Mouse (Mus musculus): ENCODE measurements around the gene Clasp1. TPM values are rescaled to one million over a fixed set of nuclear protein-coding genes. Genes with fewer than 3 reads are reported as not detected.
A peak's percentile ranks its signal among the peaks of the same experiment; 100 is the strongest.

Clasp1 gene
- polyA plus RNA-seq, 1 experiment from 2014 or later = 117 TPM

DNA sequence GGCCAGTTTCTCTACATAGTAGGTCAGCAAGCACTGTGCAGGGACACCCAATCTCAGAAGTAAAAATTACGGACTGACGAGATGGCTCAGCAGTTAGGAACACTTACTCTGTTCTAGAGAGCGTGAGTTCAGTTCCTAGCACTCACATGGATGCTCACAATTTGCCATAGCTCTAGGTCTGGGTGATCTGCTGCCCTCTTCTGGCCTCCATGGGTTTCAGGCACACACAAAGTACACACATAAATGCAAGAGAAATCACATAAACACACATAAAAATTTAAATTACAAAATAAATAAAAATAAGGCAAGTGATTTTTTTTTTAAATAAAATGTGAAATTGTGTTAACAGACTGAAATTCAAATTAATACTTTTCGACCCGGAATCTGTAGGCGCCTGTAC lies 77.2 kb downstream of the Clasp1 start:
- no peak overlapping the region for H3K4me3 ChIP-seq (ENCODE audit: control insufficient read depth in 1 of 2, insufficient read depth in 1 of 2, low read depth in 1 of 2, low read length in 2 of 2)
- H3K4me1 ChIP-seq (ENCODE audit: control insufficient read depth in 2 of 2, insufficient read depth in 2 of 2, low read length in 2 of 2) = no peaks in the 10 kb centered on the region; a peak in 1 of 4 replicates
- no peak overlapping the region for H3K4me2 ChIP-seq (ENCODE audit: low read length)
- H3K27ac ChIP-seq (replicated peaks in 1 of 2; ENCODE audit: control insufficient read depth in 1 of 2, insufficient read depth in 1 of 2, low read depth in 2 of 2, low read length in 2 of 2) = no peak overlapping the region
- H3K36me3 ChIP-seq (ENCODE audit: control insufficient read depth, insufficient read depth, low read length) = peaks cover 89% of the 10 kb centered on the region
- no peak overlapping the region for H3K9ac ChIP-seq (ENCODE audit: low read length)
- WGBS = 92% methylated on average over 6 of the region's 6 CpGs
- no peaks in the 10 kb centered on the region for H3K27me3 ChIP-seq (ENCODE audit: control insufficient read depth, insufficient read depth, low read length)
- H3K9me3 ChIP-seq (ENCODE audit: control insufficient read depth, low read length) = 0 out of 2 replicates have a peak, but pooled peaks cover 3% of the 10 kb centered on the region
- no peak for ATAC-seq (ENCODE audit: insufficient number of reproducible peaks, insufficient read depth, low FRiP score, low read depth)

DNA sequence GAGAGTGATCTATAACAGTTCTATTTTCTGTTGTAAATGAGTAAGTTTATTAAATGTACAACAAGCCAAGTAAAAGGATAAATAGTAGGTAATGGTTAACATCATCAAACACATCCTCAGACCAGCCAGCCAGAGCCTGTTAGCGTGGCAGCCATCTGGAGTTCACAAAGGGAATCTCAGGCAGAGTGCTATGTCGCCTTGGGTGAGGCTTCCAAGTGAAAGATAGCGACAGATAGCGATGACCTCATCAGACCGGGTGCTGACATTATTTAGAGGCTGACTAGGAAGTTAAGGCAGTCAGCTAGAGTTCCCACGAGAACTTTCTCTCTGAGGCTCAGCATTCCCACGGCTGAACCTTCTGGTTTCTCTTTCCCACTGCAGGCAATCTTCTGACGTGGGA lies 83.5 kb downstream of the Clasp1 start:
- Histone ChIP-seq H3K9me3 (ENCODE audit: control insufficient read depth, low read length) (no peaks in the 10 kb centered on the region), H3K27ac (replicated peaks in 1 of 2; ENCODE audit: control insufficient read depth in 1 of 2, insufficient read depth in 1 of 2, low read depth in 2 of 2, low read length in 2 of 2) (peak overlapping the region; percentile 1 to 41; a peak in 1 of 4 replicates), H3K4me2 (ENCODE audit: low read length) (no peak overlapping the region), H3K9ac (ENCODE audit: low read length) (no peak overlapping the region), H3K4me3 (ENCODE audit: control insufficient read depth in 1 of 2, insufficient read depth in 1 of 2, low read depth in 1 of 2, low read length in 2 of 2) (no peak overlapping the region), H3K36me3 (ENCODE audit: control insufficient read depth, insufficient read depth, low read length) (peaks cover 63% of the 10 kb centered on the region), H3K4me1 (ENCODE audit: control insufficient read depth in 2 of 2, insufficient read depth in 2 of 2, low read length in 2 of 2) (peaks cover 7 to 13% of the 10 kb centered on the region in 2 experiments), H3K27me3 (ENCODE audit: control insufficient read depth, insufficient read depth, low read length) (no peaks in the 10 kb centered on the region)
- no peak for ATAC-seq (ENCODE audit: insufficient number of reproducible peaks, insufficient read depth, low FRiP score, low read depth)
- 23% methylated on average over 8 of the region's 8 CpGs for WGBS

- H3K27ac ChIP-seq (replicated peaks in 1 of 2; ENCODE audit: control insufficient read depth in 1 of 2, insufficient read depth in 1 of 2, low read depth in 2 of 2, low read length in 2 of 2) = no peak overlapping the region
- no peak for ATAC-seq (ENCODE audit: insufficient number of reproducible peaks, insufficient read depth, low FRiP score, low read depth)
- 19% methylated on average over 4 of the region's 4 CpGs for WGBS
- H3K4me3 ChIP-seq (ENCODE audit: control insufficient read depth in 1 of 2, insufficient read depth in 1 of 2, low read depth in 1 of 2, low read length in 2 of 2) = no peak overlapping the region
- no peaks in the 10 kb centered on the region for H3K9me3 ChIP-seq (ENCODE audit: control insufficient read depth, low read length)
- peaks cover 20 to 46% of the 10 kb centered on the region in 2 experiments for H3K4me1 ChIP-seq (ENCODE audit: control insufficient read depth in 2 of 2, insufficient read depth in 2 of 2, low read length in 2 of 2)
- H3K4me2 ChIP-seq (ENCODE audit: low read length) = no peak overlapping the region
- no peaks in the 10 kb centered on the region for H3K27me3 ChIP-seq (ENCODE audit: control insufficient read depth, insufficient read depth, low read length)
- no peak overlapping the region for H3K9ac ChIP-seq (ENCODE audit: low read length)
- H3K36me3 ChIP-seq (ENCODE audit: control insufficient read depth, insufficient read depth, low read length) = peaks cover 28% of the 10 kb centered on the region
Observed at GRCm38 (mm10) chr1:118476919-118477318, 88.1 kb downstream of the Clasp1 start.

GRCm38 (mm10) chr1:118479246-118479645 lies 90.4 kb downstream of the Clasp1 start:
- no peaks in the 10 kb centered on the region for H3K9me3 ChIP-seq (ENCODE audit: control insufficient read depth, low read length)
- peak overlapping the region; percentile 46 for H3K4me2 ChIP-seq (ENCODE audit: low read length)
- no peaks in the 10 kb centered on the region for H3K27me3 ChIP-seq (ENCODE audit: control insufficient read depth, insufficient read depth, low read length)
- no peak overlapping the region for H3K4me3 ChIP-seq (ENCODE audit: control insufficient read depth in 1 of 2, insufficient read depth in 1 of 2, low read depth in 1 of 2, low read length in 2 of 2)
- peaks cover 9% of the 10 kb centered on the region; the same call in 1 of the 2 replicates for H3K36me3 ChIP-seq (ENCODE audit: control insufficient read depth, insufficient read depth, low read length)
- peak overlapping the region; percentile 53; the same call in 1 of the 2 replicates for H3K9ac ChIP-seq (ENCODE audit: low read length)
- H3K27ac ChIP-seq (replicated peaks in 1 of 2; ENCODE audit: control insufficient read depth in 1 of 2, insufficient read depth in 1 of 2, low read depth in 2 of 2, low read length in 2 of 2) = peak overlapping the region; percentile 85 to 93
- peaks cover 19 to 43% of the 10 kb centered on the region in 2 experiments for H3K4me1 ChIP-seq (ENCODE audit: control insufficient read depth in 2 of 2, insufficient read depth in 2 of 2, low read length in 2 of 2)
- WGBS = 17% methylated on average over 4 of the region's 4 CpGs
- peak; percentile 79 for ATAC-seq (ENCODE audit: insufficient number of reproducible peaks, insufficient read depth, low FRiP score, low read depth)

DNA sequence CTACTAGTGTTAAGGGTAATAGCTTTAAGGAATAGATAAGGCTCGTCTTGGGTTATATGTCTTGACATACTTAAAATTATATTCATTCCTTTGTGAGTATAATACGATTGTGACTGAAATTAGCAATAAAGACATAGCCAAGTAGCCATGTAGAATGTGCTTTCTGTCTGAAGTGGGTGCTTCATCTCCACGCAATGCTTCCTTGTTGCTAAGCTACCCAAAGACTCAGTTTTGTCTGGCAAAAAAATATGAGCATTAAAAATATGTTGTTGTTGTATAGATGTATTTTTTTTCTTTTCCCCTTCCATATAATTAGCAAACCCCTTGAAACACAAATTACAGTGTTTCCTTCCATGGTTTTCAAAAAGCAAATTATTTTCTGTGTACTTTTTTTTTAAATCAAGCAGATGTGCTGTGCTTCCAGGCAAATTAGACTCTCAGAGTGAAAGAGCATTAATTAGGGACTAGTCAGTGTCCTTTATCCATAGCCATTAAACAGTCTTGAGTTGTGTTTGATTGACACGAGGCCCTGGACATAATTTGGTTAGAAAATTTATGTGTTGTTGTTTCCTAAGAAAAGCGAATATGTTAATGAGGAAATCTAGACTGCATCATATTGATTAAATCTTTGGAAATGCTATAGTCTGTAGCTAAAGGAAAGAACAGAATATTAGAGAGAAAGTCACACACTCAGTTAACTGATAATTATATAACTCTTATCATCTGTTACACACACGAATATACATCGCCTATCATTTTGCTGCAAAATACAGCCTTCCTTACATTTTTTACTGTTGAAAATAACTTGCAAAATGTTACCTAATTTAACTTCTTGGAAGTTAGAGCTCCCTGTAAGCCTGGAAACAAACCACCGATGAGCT lies 91.9 kb downstream of the Clasp1 start:
- peak overlapping the region; percentile 93 to 96 for H3K27ac ChIP-seq (replicated peaks in 1 of 2; ENCODE audit: control insufficient read depth in 1 of 2, insufficient read depth in 1 of 2, low read depth in 2 of 2, low read length in 2 of 2)
- 43% methylated on average over 8 of the region's 8 CpGs for WGBS
- peak overlapping the region; percentile 92 for H3K9ac ChIP-seq (ENCODE audit: low read length)
- H3K9me3 ChIP-seq (ENCODE audit: control insufficient read depth, low read length) = no peaks in the 10 kb centered on the region
- no peaks in the 10 kb centered on the region for H3K27me3 ChIP-seq (ENCODE audit: control insufficient read depth, insufficient read depth, low read length)
- H3K4me1 ChIP-seq (ENCODE audit: control insufficient read depth in 2 of 2, insufficient read depth in 2 of 2, low read length in 2 of 2) = peaks cover 19 to 56% of the 10 kb centered on the region in 2 experiments
- H3K4me3 ChIP-seq (ENCODE audit: control insufficient read depth in 1 of 2, insufficient read depth in 1 of 2, low read depth in 1 of 2, low read length in 2 of 2) = peak overlapping the region in 1 of 2 experiments; percentile 62; a peak in 2 of 4 replicates
- peak overlapping the region; percentile 80 for H3K4me2 ChIP-seq (ENCODE audit: low read length)
- no peak for ATAC-seq (ENCODE audit: insufficient number of reproducible peaks, insufficient read depth, low FRiP score, low read depth)
- H3K36me3 ChIP-seq (ENCODE audit: control insufficient read depth, insufficient read depth, low read length) = peaks cover 4% of the 10 kb centered on the region; the same call in 1 of the 2 replicates

- Histone ChIP-seq H3K36me3 (ENCODE audit: control insufficient read depth, insufficient read depth, low read length) (peaks cover 2% of the 10 kb centered on the region; the same call in 1 of the 2 replicates), H3K4me1 (ENCODE audit: control insufficient read depth in 2 of 2, insufficient read depth in 2 of 2, low read length in 2 of 2) (peaks cover 19 to 55% of the 10 kb centered on the region in 2 experiments), H3K4me2 (ENCODE audit: low read length) (peak overlapping the region; percentile 80), H3K4me3 (ENCODE audit: control insufficient read depth in 1 of 2, insufficient read depth in 1 of 2, low read depth in 1 of 2, low read length in 2 of 2) (peak overlapping the region; percentile 62 to 72), H3K9ac (ENCODE audit: low read length) (peak overlapping the region; percentile 92), H3K27ac (replicated peaks in 1 of 2; ENCODE audit: control insufficient read depth in 1 of 2, insufficient read depth in 1 of 2, low read depth in 2 of 2, low read length in 2 of 2) (peak overlapping the region; percentile 93 to 96), H3K9me3 (ENCODE audit: control insufficient read depth, low read length) (no peaks in the 10 kb centered on the region), H3K27me3 (ENCODE audit: control insufficient read depth, insufficient read depth, low read length) (no peaks in the 10 kb centered on the region)
- ATAC-seq (ENCODE audit: insufficient number of reproducible peaks, insufficient read depth, low FRiP score, low read depth) = peak; percentile 40; the same call in 1 of the 2 replicates
- 25% methylated on average over 4 of the region's 4 CpGs for WGBS
Observed at GRCm38 (mm10) chr1:118481365-118481702, 92.5 kb downstream of the Clasp1 start.

- WGBS = 31% methylated on average over 6 of the region's 6 CpGs
- Histone ChIP-seq H3K9me3 (ENCODE audit: control insufficient read depth, low read length) (no peaks in the 10 kb centered on the region), H3K9ac (ENCODE audit: low read length) (peak overlapping the region; percentile 92), H3K36me3 (ENCODE audit: control insufficient read depth, insufficient read depth, low read length) (peaks cover 2% of the 10 kb centered on the region; the same call in 1 of the 2 replicates), H3K4me3 (ENCODE audit: control insufficient read depth in 1 of 2, insufficient read depth in 1 of 2, low read depth in 1 of 2, low read length in 2 of 2) (peak overlapping the region; percentile 62 to 72), H3K27me3 (ENCODE audit: control insufficient read depth, insufficient read depth, low read length) (no peaks in the 10 kb centered on the region), H3K27ac (replicated peaks in 1 of 2; ENCODE audit: control insufficient read depth in 1 of 2, insufficient read depth in 1 of 2, low read depth in 2 of 2, low read length in 2 of 2) (peak overlapping the region; percentile 93 to 96), H3K4me2 (ENCODE audit: low read length) (peak overlapping the region; percentile 80), H3K4me1 (ENCODE audit: control insufficient read depth in 2 of 2, insufficient read depth in 2 of 2, low read length in 2 of 2) (peaks cover 18 to 55% of the 10 kb centered on the region in 2 experiments)
- ATAC-seq (ENCODE audit: insufficient number of reproducible peaks, insufficient read depth, low FRiP score, low read depth) = peak; percentile 25
Observed at GRCm38 (mm10) chr1:118481703-118482102, 92.8 kb downstream of the Clasp1 start.
